Comparison of ENCODE assay signal across 21 mouse cellular contexts in the genomic region with DNA sequence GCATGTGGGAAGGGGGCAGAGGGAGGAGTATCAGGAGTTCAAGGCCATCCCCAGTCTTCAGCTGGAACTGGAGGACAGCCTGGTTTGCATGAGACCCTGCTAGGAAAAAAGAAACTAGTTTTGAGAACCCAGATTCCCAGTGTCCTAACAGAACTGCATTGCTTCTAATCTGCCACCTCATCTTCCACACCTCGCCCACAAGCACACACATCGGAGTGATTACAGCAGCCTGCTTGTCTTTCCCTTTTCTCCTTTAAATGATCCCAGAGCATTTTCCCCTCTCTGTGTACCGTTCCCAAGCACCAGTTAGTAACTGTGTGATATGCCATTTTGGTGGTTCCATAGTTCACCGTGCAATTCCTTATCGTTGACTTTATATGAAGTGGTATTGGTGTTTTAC. TPM values are rescaled to one million over a fixed set of nuclear protein-coding genes. Genes with fewer than 3 reads are reported as not detected.
"Had no signal": no experiment of that assay in that cellular context is flagged by ENCODE, and none has a peak within 500 bp of the region (broad histone marks: within the 10 kb centered on the region; RNA-seq: fewer than 3 reads in every experiment).

No protein-coding gene starts in this region.

- H3K9ac ChIP-seq: liver, embryonic 14.5 days; lung, embryonic 14.5 days; midbrain, embryonic 12.5 days; neural tube, embryonic 13.5 days; neural tube, embryonic 15.5 days had no signal

- H3K36me3 ChIP-seq: midbrain, embryonic 12.5 days; neural tube, embryonic 13.5 days; neural tube, embryonic 15.5 days had no signal

- H3K4me1 ChIP-seq: midbrain, embryonic 12.5 days; neural tube, embryonic 13.5 days had no signal

- H3K4me2 ChIP-seq: lung, embryonic 14.5 days; midbrain, embryonic 12.5 days; neural tube, embryonic 13.5 days; neural tube, embryonic 15.5 days had no signal

- ATAC-seq: midbrain, embryonic 16.5 days had no signal

- H3K27ac ChIP-seq: liver, embryonic 14.5 days; midbrain, embryonic 12.5 days; neural tube, embryonic 13.5 days; neural tube, embryonic 15.5 days had no signal

- H3K4me3 ChIP-seq: midbrain, embryonic 12.5 days; myocyte; neural tube, embryonic 13.5 days; neural tube, embryonic 15.5 days had no signal

- H3K9me3 ChIP-seq: midbrain, embryonic 12.5 days; neural tube, embryonic 13.5 days; neural tube, embryonic 15.5 days had no signal

- DNase-seq: lung, adult 18-20 months; lung, embryonic 14.5 days; lung, postnatal 10 days; lung, postnatal 4 days; midbrain, embryonic 14.5 days; retina, postnatal 1 day; right cerebral cortex, postnatal 14 days; right cerebral cortex, postnatal 4 days; spleen, adult 18-20 months; thymus, adult 18-20 months; thymus, postnatal 14 days; thymus, postnatal 4 days had no signal

RNA-seq across cellular contexts. Expression of a gene that starts 6.0 kb away (rescaled TPM):
- total RNA-seq: megakaryocyte-erythroid progenitor cell, adult 5-6 weeks had no signal
- polyA plus RNA-seq: liver, embryonic 16.5 days; myocyte; thymus, postnatal 0 days had no signal
